Mouse (Mus musculus) lung, adult 2 months (tissue): ENCODE results near the gene Slc46a1. TPM values are rescaled to one million over a fixed set of nuclear protein-coding genes. Genes with fewer than 3 reads are reported as not detected.

Experiments
- DNase-seq: peaks from one replicate; pipeline ENCODE4 v3.0.0; 2022
- H3K4me1 ChIP-seq: fragments of 200-500 bp; 2 replicates; pipeline ENCODE4 v1.6.1; 2011; ENCODE audit warnings: low read length; ENCODE audit not compliant: control insufficient read depth, insufficient read depth
- H3K4me3 ChIP-seq: fragments of 200-500 bp; replicated peaks from 2 replicates; pipeline ENCODE3; 2011; ENCODE audit warnings: low read depth, mild to moderate bottlenecking, control low read depth, low read length; ENCODE audit errors: extremely low read depth
- CTCF ChIP-seq: fragments of 200-500 bp; IDR thresholded peaks from 2 replicates; pipeline ENCODE4 v1.5.1; 2011; ENCODE audit warnings: mild to moderate bottlenecking, low read length, control low read depth; ENCODE audit not compliant: insufficient read depth
- POLR2A ChIP-seq: fragments of 200-500 bp; IDR thresholded peaks from 2 replicates; pipeline ENCODE4 v1.6.1; 2011; ENCODE audit warnings: low read depth, mild to moderate bottlenecking, control low read depth, low read length, borderline replicate concordance; ENCODE audit errors: extremely low read depth
- WGBS: fragments of 180-500 bp; shearing (Covaris S2); methylation state at CpG from one replicate; pipeline ENCODE4 v1.1.7; 2018; 5-methylcytosine and 5-hydroxymethylcytosine counted together
- polyA plus RNA-seq: library from polyadenylated mRNA; depleted of rRNA; stranded (reverse); fragments of >200 nt; gene quantifications from 2 replicates; pipeline ENCODE4 v1.2.3, GENCODE M21; 2012

Gene Slc46a1
- polyA plus RNA-seq, 1 experiment = 19.4 TPM

- Histone ChIP-seq H3K4me3 (peak within 1 kb of the TSS; percentile 40), H3K4me1 (peaks cover 5% of the 10 kb centered on the region; the same call in 1 of the 2 replicates)
- TF ChIP-seq POLR2A (peak; percentile 59; the same call in 1 of the 2 replicates), CTCF (no peak)
- peak; percentile 89 for DNase-seq
- 3% methylated on average over 36 of the region's 36 CpGs for WGBS
Observed at GRCm38 (mm10) chr11:78497544-78498522, 32.3 kb downstream of the Slc46a1 start, which contains the start of gene Sarm1. Sarm1 (minus strand) TSS chr11:78497754.

- Histone ChIP-seq H3K4me3 (no peak within 1 kb of the TSS), H3K4me1 (peaks cover 5% of the 10 kb centered on the region; the same call in 1 of the 2 replicates)
- no peak for DNase-seq
- WGBS = 55% methylated on average over 7 of the region's 7 CpGs
- TF ChIP-seq POLR2A (0 out of 2 replicates have a peak, but pooled peaks have one; percentile 9), CTCF (no peak)
Observed at GRCm38 (mm10) chr11:78499004-78499403, 33.5 kb downstream of the Slc46a1 start, which contains the start of gene Vtn. Vtn (plus strand) TSS chr11:78499091.

- WGBS = 44% methylated on average over 16 of the region's 16 CpGs
- Histone ChIP-seq H3K4me1 (peaks cover 5% of the 10 kb centered on the region; the same call in 1 of the 2 replicates), H3K4me3 (no peak overlapping the region)
- DNase-seq = no peak
- TF ChIP-seq CTCF (no peak), POLR2A (no peak)
Observed at GRCm38 (mm10) chr11:78499543-78499942, 34.0 kb downstream of the Slc46a1 start.

DNA sequence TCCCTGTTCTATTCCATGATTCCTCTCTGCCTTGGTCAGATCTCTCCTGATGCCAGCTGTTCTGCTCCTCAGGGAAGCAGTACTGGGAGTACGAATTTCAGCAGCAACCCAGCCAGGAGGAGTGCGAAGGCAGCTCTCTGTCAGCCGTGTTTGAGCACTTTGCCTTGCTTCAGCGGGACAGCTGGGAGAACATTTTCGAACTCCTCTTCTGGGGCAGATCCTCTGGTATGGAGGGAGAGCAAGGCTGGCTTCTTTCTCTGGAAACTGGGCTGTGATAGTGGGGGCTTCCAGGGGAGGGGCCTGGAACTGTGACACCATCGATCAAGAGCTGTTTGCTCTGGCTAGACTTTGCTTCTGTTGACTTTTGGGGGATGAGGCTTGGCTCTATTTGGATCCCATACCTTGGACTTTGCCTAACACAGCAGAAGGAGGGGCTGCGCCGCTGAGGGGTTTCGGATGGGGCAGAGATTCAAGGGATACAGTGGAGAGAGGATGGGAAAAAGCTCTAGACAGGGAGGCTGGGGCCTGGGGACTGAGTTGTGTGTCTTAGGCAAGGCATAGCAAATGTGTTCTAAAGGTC lies 35.2 kb downstream of the Slc46a1 start:
- WGBS = 58% methylated on average over 9 of the region's 9 CpGs
- TF ChIP-seq CTCF (no peak), POLR2A (no peak)
- DNase-seq = no peak

DNA sequence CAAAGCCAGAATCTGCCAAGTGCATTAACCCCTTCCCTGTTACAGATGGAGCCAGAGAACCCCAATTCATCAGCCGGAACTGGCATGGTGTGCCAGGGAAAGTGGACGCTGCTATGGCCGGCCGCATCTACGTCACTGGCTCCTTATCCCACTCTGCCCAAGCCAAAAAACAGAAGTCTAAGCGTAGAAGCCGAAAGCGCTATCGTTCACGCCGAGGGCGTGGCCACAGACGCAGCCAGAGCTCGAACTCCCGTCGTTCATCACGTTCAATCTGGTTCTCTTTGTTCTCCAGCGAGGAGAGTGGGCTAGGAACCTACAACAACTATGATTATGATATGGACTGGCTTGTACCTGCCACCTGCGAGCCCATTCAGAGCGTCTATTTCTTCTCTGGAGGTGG lies 36.0 kb downstream of the Slc46a1 start:
- TF ChIP-seq POLR2A = no peak
- TF ChIP-seq CTCF = no peak
- DNase-seq = no peak
- Histone ChIP-seq H3K4me1 (peaks cover 5% of the 10 kb centered on the region; the same call in 1 of the 2 replicates), H3K4me3 (no peak overlapping the region)
- 74% methylated on average over 20 of the region's 20 CpGs for WGBS

More for the DNA sequence above, 35.2 kb downstream of the Slc46a1 start:
- H3K4me1 ChIP-seq = peaks cover 5% of the 10 kb centered on the region; the same call in 1 of the 2 replicates
- no peak overlapping the region for H3K4me3 ChIP-seq

- TF ChIP-seq POLR2A (no peak), CTCF (no peak)
- 58% methylated on average over 7 of the region's 7 CpGs for WGBS
- DNase-seq = no peak
Observed at GRCm38 (mm10) chr11:78502909-78503650, 37.6 kb downstream of the Slc46a1 start, which contains the start of gene Sebox. Sebox (plus strand) TSS chr11:78503447.

DNA sequence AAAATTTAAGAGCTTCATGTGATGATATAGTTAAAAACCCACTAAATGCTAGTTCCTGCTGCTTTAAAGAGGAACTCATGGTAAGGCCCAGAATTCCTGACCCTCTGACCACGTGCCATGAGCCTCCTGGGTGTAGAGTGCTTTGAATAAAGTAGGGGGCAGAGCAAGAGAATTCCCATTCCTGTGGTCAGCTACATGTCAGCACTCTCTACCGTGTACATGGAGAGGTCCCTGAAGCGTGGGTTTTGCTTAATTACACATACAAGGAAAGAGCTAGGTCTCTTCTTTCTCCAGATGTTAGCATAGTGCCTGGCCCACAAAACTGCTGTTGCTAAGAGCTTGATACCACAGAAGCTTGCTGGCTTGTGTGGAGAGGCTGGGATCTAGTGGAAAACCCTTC lies 39.9 kb downstream of the Slc46a1 start:
- no peaks in the 10 kb centered on the region for H3K4me1 ChIP-seq
- H3K4me3 ChIP-seq = no peak overlapping the region
- TF ChIP-seq POLR2A (no peak), CTCF (no peak)
- 84% methylated on average over 3 of the region's 3 CpGs for WGBS
- no peak for DNase-seq

More at GRCm38 (mm10) chr11:78502909-78503650, 37.6 kb downstream of the Slc46a1 start, which contains the start of gene Sebox:
- no peaks in the 10 kb centered on the region for H3K4me1 ChIP-seq
- no peak within 1 kb of the TSS for H3K4me3 ChIP-seq

DNA sequence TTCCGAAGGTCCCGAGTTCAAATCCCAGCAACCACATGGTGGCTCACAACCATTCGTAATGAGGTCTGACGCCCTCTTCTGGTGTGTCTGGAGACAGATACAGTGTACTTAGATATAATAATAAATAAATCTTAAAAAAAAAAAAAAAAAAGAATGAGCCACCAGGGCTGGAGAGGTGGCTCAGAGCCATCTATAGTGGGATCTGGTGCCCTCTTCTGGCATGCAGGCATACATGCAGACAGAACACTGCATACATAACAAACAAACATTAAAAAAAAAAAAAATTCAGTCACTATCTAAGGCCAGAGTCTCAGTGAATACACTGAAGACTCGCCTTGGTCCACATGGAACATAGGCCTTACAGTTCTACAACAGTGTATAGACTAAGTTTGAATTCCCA lies 43.7 kb downstream of the Slc46a1 start:
- Histone ChIP-seq H3K4me3 (no peak overlapping the region), H3K4me1 (peaks cover 5% of the 10 kb centered on the region; the same call in 1 of the 2 replicates)
- TF ChIP-seq CTCF (peak; percentile 47), POLR2A (no peak)
- WGBS = 88% methylated on average over 5 of the region's 5 CpGs
- DNase-seq = no peak
